Mouse (Mus musculus): ENCODE data around the gene Ccl25. TPM values are rescaled to one million over a fixed set of nuclear protein-coding genes. Genes with fewer than 3 reads are reported as not detected.

Gene Ccl25
- total RNA-seq, 2 experiments from 2014 or later: 20.6 to 25.9 TPM

Other genes with a start within 250 kb of the Ccl25 start
- under 1 TPM in 1 of 2 experiments, not detected in 1; 0.44 TPM for gene Cd209f, start 219.4 kb upstream of the Ccl25 start, total RNA-seq (2021)
- gene Cd209g, start 191.1 kb upstream of the Ccl25 start, total RNA-seq (2021): not detected
- 100 to 1,000 TPM in 1 of 2 experiments, 10 to 100 TPM in 1; 98.2 to 110 TPM for gene Evi5l, start 158.6 kb upstream of the Ccl25 start, total RNA-seq (2021)
- 10 to 100 TPM; 39.0 to 54.3 TPM for gene Prr36, start 107.8 kb upstream of the Ccl25 start, total RNA-seq (2021)
- not detected for gene Lrrc8e, start 98.4 kb upstream of the Ccl25 start, total RNA-seq (2021)
- gene Map2k7, start 86.5 kb upstream of the Ccl25 start, total RNA-seq (2021): 10 to 100 TPM; 90.6 to 96.3 TPM
- gene Gm49320, start 86.3 kb upstream of the Ccl25 start, total RNA-seq (2021): 1 to 10 TPM; 2.4 to 2.5 TPM
- 10 to 100 TPM in 1 of 2 experiments, 1 to 10 TPM in 1; 7.9 to 12.8 TPM for gene Tgfbr3l, start 77.0 kb upstream of the Ccl25 start, total RNA-seq (2021)
- gene Snapc2, start 72.1 kb upstream of the Ccl25 start, total RNA-seq (2021): 10 to 100 TPM; 29.5 to 30.2 TPM
- gene Ctxn1, start 65.9 kb upstream of the Ccl25 start, total RNA-seq (2021): 100 to 1,000 TPM; 560 to 594 TPM
- gene Timm44, start 49.3 kb upstream of the Ccl25 start, total RNA-seq (2021): 10 to 100 TPM; 55.6 to 77.1 TPM
- gene Elavl1, start 203 bp downstream of the Ccl25 start, total RNA-seq (2021): 10 to 100 TPM; 74.1 to 77.7 TPM
- gene Cers4, start 167.8 kb downstream of the Ccl25 start, total RNA-seq (2021): 10 to 100 TPM; 35.5 to 44.3 TPM